Mouse (Mus musculus): ENCODE measurements around the gene Fam120a.
A peak's percentile ranks its signal among the peaks of the same experiment; 100 is the strongest.

Gene Fam120a

DNA sequence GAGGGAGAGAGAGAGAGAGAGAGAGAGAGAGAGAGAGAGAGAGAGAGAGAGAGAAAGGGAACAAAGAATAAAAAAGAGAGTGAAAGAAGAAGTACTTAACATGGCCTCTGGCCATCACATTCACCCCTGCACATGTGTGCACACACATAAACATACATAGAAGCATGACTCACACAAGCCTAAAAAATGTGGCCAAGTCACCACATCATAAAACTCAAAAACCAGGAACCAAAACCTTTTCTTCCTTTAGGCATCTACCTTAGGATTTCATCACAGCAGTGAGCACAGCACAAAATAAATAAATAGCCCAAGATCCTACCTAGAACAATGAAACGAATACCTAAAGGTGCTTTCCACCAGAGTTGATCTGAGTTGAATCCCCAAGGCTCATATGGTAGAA is 105.9 kb downstream of the Fam120a start:
- TF ChIP-seq NANOG (IDR thresholded peaks at IDR 0.05; ENCODE audit: borderline replicate concordance, low read length) (no peak), POU5F1 (IDR thresholded peaks at IDR 0.05; ENCODE audit: borderline replicate concordance, low read length) (no peak), CTCF (conservative IDR thresholded peaks at IDR 0.05; ENCODE audit: low read length) (no peak)

DNA sequence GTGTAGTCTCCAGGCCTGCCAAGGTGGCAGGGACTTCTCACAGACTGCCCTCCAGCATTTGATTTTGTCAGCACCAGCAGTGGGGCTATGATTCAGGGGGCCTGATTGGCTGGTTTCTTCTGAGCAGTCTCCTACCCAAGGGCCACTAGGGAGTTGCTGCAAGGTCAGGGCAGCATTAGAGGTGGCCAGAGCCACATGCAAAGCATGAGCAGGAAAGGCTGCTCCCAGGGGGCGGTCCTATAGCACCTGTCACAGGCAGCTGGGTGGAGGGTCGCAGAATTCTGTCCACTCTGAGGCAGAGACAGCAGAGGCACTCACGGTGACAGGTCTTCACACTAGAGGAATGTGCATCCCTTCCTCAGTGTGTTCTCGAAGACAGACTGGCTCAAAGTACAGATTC is 109.0 kb downstream of the Fam120a start:
- peaks cover 53% of the 10 kb centered on the region for H3K4me1 ChIP-seq (replicated peaks; ENCODE audit: low read depth, low read length)
- TF ChIP-seq CTCF (conservative IDR thresholded peaks at IDR 0.05; ENCODE audit: low read length) = no peak
- TF ChIP-seq NANOG (IDR thresholded peaks at IDR 0.05; ENCODE audit: borderline replicate concordance, low read length) = no peak
- no peak for TF ChIP-seq POU5F1 (IDR thresholded peaks at IDR 0.05; ENCODE audit: borderline replicate concordance, low read length)
- H3K36me3 ChIP-seq (ENCODE audit: insufficient read depth, low read length) = no peaks in the 10 kb centered on the region
- H3K4me3 ChIP-seq (replicated peaks; ENCODE audit: low read length) = no peak overlapping the region
- no peaks in the 10 kb centered on the region for H3K9me3 ChIP-seq (ENCODE audit: low read length)
- no peaks in the 10 kb centered on the region for H3K27me3 ChIP-seq (ENCODE audit: insufficient read depth, low read length)

More for the DNA sequence above, 105.9 kb downstream of the Fam120a start:
- Histone ChIP-seq H3K9me3 (ENCODE audit: low read length) (no peaks in the 10 kb centered on the region), H3K4me3 (replicated peaks; ENCODE audit: low read length) (no peak overlapping the region), H3K27me3 (ENCODE audit: insufficient read depth, low read length) (no peaks in the 10 kb centered on the region), H3K36me3 (ENCODE audit: insufficient read depth, low read length) (no peaks in the 10 kb centered on the region), H3K4me1 (replicated peaks; ENCODE audit: low read depth, low read length) (peaks cover 43% of the 10 kb centered on the region)

DNA sequence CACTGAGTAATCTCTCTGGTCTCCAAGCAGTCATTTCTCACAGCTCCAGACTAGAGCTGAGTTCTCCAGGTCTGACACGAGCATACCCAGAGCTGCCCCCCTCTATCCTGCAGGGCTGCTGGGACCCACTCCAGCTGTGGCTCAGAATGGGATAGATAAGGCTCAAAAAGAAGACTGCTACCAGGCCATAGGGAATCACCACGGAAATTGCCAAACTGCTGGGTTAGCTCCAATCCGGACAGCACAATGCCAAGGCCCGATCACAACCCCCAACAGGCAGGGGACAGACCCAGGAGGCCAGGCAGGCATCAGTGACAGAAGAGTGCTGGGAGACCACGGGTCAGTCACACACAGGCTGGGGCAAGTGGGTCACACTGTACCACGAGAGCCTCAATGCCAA is 109.8 kb downstream of the Fam120a start:
- TF ChIP-seq POU5F1 (IDR thresholded peaks at IDR 0.05; ENCODE audit: borderline replicate concordance, low read length) (no peak), CTCF (conservative IDR thresholded peaks at IDR 0.05; ENCODE audit: low read length) (no peak), NANOG (IDR thresholded peaks at IDR 0.05; ENCODE audit: borderline replicate concordance, low read length) (no peak)

DNA sequence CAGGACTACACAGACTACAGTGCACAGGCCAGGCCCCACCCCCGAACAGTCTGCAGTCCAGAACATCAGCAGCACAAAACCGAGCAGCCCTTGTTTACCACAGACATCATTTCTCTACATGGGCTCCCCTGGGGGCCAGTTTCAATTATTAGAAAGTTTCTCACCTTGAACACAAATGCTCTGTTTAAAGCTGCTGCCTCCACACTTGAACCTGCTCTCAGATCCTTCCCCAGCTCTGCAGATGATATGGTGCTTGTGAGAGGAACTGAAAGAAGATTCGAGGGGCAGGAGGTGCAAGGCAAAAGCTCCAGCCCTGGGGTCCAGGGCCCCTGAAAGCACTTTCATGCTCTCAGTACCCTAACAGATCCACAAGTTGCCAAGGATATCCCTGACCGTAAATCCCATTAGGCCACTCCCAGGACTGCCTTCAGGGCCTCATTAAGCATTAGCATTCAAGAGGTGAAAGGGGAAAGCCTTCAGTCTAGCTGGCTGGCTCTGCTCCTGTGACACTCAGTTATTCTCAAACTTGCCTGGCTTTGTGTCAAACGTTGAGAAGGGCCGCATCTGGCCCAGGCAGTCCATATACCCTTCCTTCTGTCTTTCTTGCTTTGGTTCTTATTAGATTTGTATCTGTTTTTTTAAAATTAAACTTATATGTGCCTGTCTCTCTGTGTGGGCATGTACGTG is 110.4 kb downstream of the Fam120a start:
- Histone ChIP-seq H3K36me3 (ENCODE audit: insufficient read depth, low read length) (no peaks in the 10 kb centered on the region), H3K4me3 (replicated peaks; ENCODE audit: low read length) (no peak overlapping the region), H3K9me3 (ENCODE audit: low read length) (no peaks in the 10 kb centered on the region), H3K4me1 (replicated peaks; ENCODE audit: low read depth, low read length) (peaks cover 45% of the 10 kb centered on the region), H3K27me3 (ENCODE audit: insufficient read depth, low read length) (no peaks in the 10 kb centered on the region)
- TF ChIP-seq POU5F1 (IDR thresholded peaks at IDR 0.05; ENCODE audit: borderline replicate concordance, low read length) (no peak), CTCF (conservative IDR thresholded peaks at IDR 0.05; ENCODE audit: low read length) (no peak), NANOG (IDR thresholded peaks at IDR 0.05; ENCODE audit: borderline replicate concordance, low read length) (no peak)

More for the DNA sequence above, 109.8 kb downstream of the Fam120a start:
- Histone ChIP-seq H3K4me3 (replicated peaks; ENCODE audit: low read length) (no peak overlapping the region), H3K27me3 (ENCODE audit: insufficient read depth, low read length) (no peaks in the 10 kb centered on the region), H3K36me3 (ENCODE audit: insufficient read depth, low read length) (no peaks in the 10 kb centered on the region), H3K9me3 (ENCODE audit: low read length) (no peaks in the 10 kb centered on the region), H3K4me1 (replicated peaks; ENCODE audit: low read depth, low read length) (peaks cover 46% of the 10 kb centered on the region)

DNA sequence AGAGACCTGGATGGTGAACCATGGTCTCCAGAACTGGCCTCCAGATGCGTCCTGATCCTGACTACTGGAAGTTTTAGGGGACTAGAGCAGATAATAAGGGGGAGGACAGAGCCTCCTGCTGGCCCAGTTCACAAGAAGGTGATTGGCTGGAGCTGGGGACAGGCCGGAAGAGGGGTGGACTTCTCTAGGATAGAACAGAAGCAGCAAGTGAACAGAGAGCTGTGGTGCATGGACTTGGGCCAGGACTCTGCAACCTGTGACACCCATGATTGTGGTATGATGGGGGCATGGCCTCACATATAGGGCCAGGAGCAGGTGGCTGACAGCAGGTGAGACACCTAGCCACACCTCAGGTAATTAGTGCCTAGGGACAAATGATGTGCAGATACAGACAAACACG is 113.9 kb downstream of the Fam120a start:
- peaks cover 40% of the 10 kb centered on the region for H3K4me1 ChIP-seq (replicated peaks; ENCODE audit: low read depth, low read length)
- no peak for TF ChIP-seq POU5F1 (IDR thresholded peaks at IDR 0.05; ENCODE audit: borderline replicate concordance, low read length)
- no peak for TF ChIP-seq CTCF (conservative IDR thresholded peaks at IDR 0.05; ENCODE audit: low read length)
- no peak for TF ChIP-seq NANOG (IDR thresholded peaks at IDR 0.05; ENCODE audit: borderline replicate concordance, low read length)
- H3K4me3 ChIP-seq (replicated peaks; ENCODE audit: low read length) = no peak overlapping the region
- no peaks in the 10 kb centered on the region for H3K36me3 ChIP-seq (ENCODE audit: insufficient read depth, low read length)
- no peaks in the 10 kb centered on the region for H3K27me3 ChIP-seq (ENCODE audit: insufficient read depth, low read length)
- H3K9me3 ChIP-seq (ENCODE audit: low read length) = no peaks in the 10 kb centered on the region

DNA sequence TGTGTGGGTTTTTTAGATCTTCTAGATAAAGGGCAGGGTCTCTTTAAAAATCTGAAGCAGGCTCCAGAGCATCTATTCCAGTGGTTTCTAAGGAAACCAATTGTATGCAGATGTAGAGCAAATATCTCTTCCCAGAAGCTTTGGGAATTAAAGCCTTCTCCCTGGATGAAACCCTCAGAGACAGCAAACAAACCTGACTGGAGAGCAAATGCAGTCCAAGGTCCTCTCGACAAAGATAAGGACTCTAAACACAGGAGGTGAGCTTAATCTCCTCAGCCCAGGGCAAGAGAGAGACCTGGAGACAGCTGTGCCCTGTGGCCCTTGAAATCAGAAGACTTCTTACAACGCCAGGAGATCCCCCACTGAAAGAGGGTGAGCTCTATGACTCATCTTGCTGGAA is 114.3 kb downstream of the Fam120a start:
- H3K36me3 ChIP-seq (ENCODE audit: insufficient read depth, low read length) = no peaks in the 10 kb centered on the region
- TF ChIP-seq NANOG (IDR thresholded peaks at IDR 0.05; ENCODE audit: borderline replicate concordance, low read length) = no peak
- TF ChIP-seq POU5F1 (IDR thresholded peaks at IDR 0.05; ENCODE audit: borderline replicate concordance, low read length) = no peak
- no peak for TF ChIP-seq CTCF (conservative IDR thresholded peaks at IDR 0.05; ENCODE audit: low read length)
- H3K9me3 ChIP-seq (ENCODE audit: low read length) = no peaks in the 10 kb centered on the region
- H3K4me3 ChIP-seq (replicated peaks; ENCODE audit: low read length) = no peak overlapping the region
- peaks cover 35% of the 10 kb centered on the region for H3K4me1 ChIP-seq (replicated peaks; ENCODE audit: low read depth, low read length)
- H3K27me3 ChIP-seq (ENCODE audit: insufficient read depth, low read length) = no peaks in the 10 kb centered on the region

DNA sequence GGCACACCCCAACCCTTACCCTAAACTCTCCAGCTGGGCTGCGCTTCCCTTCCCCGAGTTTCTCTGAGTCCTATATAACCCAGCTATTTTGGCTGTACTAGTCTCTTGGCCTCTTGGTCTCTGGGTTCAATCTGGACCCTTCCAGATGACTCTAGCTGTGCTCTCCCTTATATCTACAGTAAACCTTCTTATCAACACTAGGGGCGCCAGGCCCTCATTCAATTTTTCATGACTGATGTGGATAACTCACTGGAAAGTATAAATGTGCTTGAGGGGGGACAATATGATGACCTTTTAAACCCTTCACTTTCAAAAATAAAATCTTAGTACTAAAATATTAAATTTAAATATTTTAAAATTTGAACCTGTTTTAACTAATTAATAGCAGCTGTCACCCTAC is 115.0 kb downstream of the Fam120a start:
- H3K4me3 ChIP-seq (replicated peaks; ENCODE audit: low read length) = no peak overlapping the region

DNA sequence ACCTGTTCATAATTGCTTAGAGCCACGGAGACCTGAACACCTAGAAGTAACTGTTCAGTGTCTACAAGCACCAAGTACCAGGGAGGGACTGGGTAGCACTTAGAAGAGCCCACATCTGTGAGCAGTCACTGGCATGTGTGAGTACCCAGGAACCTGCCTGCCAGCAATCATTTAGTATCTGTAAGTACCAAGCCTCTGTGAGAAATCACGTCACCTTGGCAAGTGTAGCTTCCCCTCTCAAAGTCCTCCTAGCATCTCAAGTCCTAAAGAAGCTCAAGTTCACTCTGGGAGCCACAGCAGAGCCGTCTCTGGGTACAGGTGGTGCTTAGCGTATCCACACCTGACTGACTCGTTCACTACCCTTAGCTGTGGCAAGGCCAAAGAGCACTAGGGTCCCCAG is 116.1 kb downstream of the Fam120a start:
- Histone ChIP-seq H3K36me3 (ENCODE audit: insufficient read depth, low read length) (no peaks in the 10 kb centered on the region), H3K4me3 (replicated peaks; ENCODE audit: low read length) (no peak overlapping the region), H3K4me1 (replicated peaks; ENCODE audit: low read depth, low read length) (peaks cover 19% of the 10 kb centered on the region), H3K27me3 (ENCODE audit: insufficient read depth, low read length) (no peaks in the 10 kb centered on the region), H3K9me3 (ENCODE audit: low read length) (no peaks in the 10 kb centered on the region)
- TF ChIP-seq POU5F1 (IDR thresholded peaks at IDR 0.05; ENCODE audit: borderline replicate concordance, low read length) = no peak
- no peak for TF ChIP-seq NANOG (IDR thresholded peaks at IDR 0.05; ENCODE audit: borderline replicate concordance, low read length)
- TF ChIP-seq CTCF (conservative IDR thresholded peaks at IDR 0.05; ENCODE audit: low read length) = no peak

More for the DNA sequence above, 115.0 kb downstream of the Fam120a start:
- TF ChIP-seq CTCF (conservative IDR thresholded peaks at IDR 0.05; ENCODE audit: low read length) = peak; percentile 39; the same call in 1 of the 2 replicates
- TF ChIP-seq POU5F1 (IDR thresholded peaks at IDR 0.05; ENCODE audit: borderline replicate concordance, low read length) = no peak
- no peaks in the 10 kb centered on the region for H3K27me3 ChIP-seq (ENCODE audit: insufficient read depth, low read length)
- no peaks in the 10 kb centered on the region for H3K9me3 ChIP-seq (ENCODE audit: low read length)
- H3K36me3 ChIP-seq (ENCODE audit: insufficient read depth, low read length) = no peaks in the 10 kb centered on the region
- H3K4me1 ChIP-seq (replicated peaks; ENCODE audit: low read depth, low read length) = peaks cover 29% of the 10 kb centered on the region

DNA sequence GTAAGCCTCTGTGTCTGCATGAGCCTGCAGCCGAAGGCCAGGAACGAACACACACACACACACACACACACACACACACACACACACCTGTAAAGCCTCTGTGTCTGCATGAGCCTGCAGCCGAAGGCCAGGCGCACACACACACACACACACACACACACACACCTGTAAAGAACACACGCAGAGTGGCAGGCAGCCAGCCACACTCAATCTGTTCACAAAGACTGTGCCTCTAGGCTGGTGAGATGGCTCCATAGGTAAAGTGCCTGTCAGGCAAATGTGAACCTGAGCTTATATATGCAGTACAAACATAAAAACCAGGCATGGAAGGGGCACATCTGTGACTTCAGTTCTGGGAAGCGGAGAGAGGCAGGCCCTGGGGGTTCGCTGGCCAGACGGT is 117.0 kb downstream of the Fam120a start:
- TF ChIP-seq CTCF (conservative IDR thresholded peaks at IDR 0.05; ENCODE audit: low read length) (no peak), POU5F1 (IDR thresholded peaks at IDR 0.05; ENCODE audit: borderline replicate concordance, low read length) (no peak), NANOG (IDR thresholded peaks at IDR 0.05; ENCODE audit: borderline replicate concordance, low read length) (no peak)
- H3K4me1 ChIP-seq (replicated peaks; ENCODE audit: low read depth, low read length) = peaks cover 9% of the 10 kb centered on the region
- H3K36me3 ChIP-seq (ENCODE audit: insufficient read depth, low read length) = no peaks in the 10 kb centered on the region
- H3K27me3 ChIP-seq (ENCODE audit: insufficient read depth, low read length) = no peaks in the 10 kb centered on the region
- no peaks in the 10 kb centered on the region for H3K9me3 ChIP-seq (ENCODE audit: low read length)
- no peak overlapping the region for H3K4me3 ChIP-seq (replicated peaks; ENCODE audit: low read length)
